Mouse (Mus musculus): ENCODE data around the gene Slc3a2.

DNA sequence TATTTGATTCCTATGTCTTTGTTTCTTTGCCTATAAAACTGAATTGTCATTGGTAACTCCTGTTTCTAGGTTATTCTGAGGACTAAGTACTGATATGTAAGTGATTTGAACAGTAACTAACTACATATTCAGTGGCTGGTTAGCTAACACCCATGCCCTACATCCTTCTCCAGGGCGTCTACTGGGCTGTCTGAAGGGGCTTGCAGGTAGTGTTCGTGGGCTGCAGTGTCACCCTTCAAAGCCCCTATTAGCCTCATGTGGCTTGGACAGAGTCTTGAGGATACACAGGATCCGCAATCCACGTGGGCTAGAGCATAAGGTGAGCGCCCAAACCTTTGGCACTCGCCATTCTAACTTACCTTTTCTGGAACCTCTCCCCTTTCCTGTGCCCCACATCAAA lies 16.5 kb upstream of the Slc3a2 start:
- no peak for TF ChIP-seq POLR2A (IDR thresholded peaks at IDR 0.05; ENCODE audit: borderline replicate concordance, extremely low read depth, low read depth, low read length)
- TF ChIP-seq CTCF (IDR thresholded peaks at IDR 0.05; ENCODE audit: insufficient read depth, low read length): no peak
